Mouse (Mus musculus): ENCODE results near the gene Gm17689.

The Gm17689 gene

GRCm38 (mm10) chr9:36582535-36582934 lies at the start of gene Gm17689:
Gene Gm17689 (minus strand): TSS chr9:36582635.
- DNase-seq (ENCODE audit: low spot score) = no peak

GRCm38 (mm10) chr9:36541863-36542262 lies 40.6 kb downstream of the Gm17689 start, which contains the start of gene Gm5615:
Gene Gm5615 (minus strand): TSS chr9:36541963.
- no peak for DNase-seq (ENCODE audit: low spot score)

All from ovary, postnatal 36 days (tissue).